Mouse (Mus musculus) gastrocnemius, postnatal 10 days (tissue): Measurements from ENCODE around the gene Arpc4. TPM values are rescaled to one million over a fixed set of nuclear protein-coding genes. Genes with fewer than 3 reads are reported as not detected.

Source experiments
- microRNA-seq, 2 experiments: library from miRNA; unstranded; fragments of <30 nt; microRNA quantifications; one replicate each; pipeline ENCODE4 v1.2.0; 2021
- total RNA-seq, 2 experiments: library from RNA; stranded (reverse); gene quantifications; 2 replicates each; pipeline ENCODE4 v1.2.3; 2021

Arpc4 gene
- total RNA-seq, 2 experiments from 2014 or later, result 86.3 to 94.5 TPM

Small RNA genes lying within 50 kb of the gene (microRNA-seq; reads per million reads assigned to microRNA genes)
- gene Gm24387, result 0 reads per million in 2 experiments

Other genes with a start within 250 kb of the Arpc4 start
- under 1 TPM; 0.75 to 0.81 TPM for gene Lhfpl4, start 182.7 kb upstream of the Arpc4 start, total RNA-seq
- 10 to 100 TPM; 11.9 to 13.2 TPM for gene Mtmr14, start 140.3 kb upstream of the Arpc4 start, total RNA-seq
- under 1 TPM in 1 of 2 experiments, not detected in 1; 0.23 TPM for gene Cpne9, start 95.8 kb upstream of the Arpc4 start, total RNA-seq
- 10 to 100 TPM; 13.7 to 18.2 TPM for gene Brpf1, start 71.0 kb upstream of the Arpc4 start, total RNA-seq
- gene Ogg1, start 51.1 kb upstream of the Arpc4 start, total RNA-seq, result 1 to 10 TPM; 8.1 to 8.2 TPM
- gene Camk1, start 34.1 kb upstream of the Arpc4 start, total RNA-seq, result 10 to 100 TPM; 35.9 to 44.2 TPM
- gene Tada3, start 232 bp upstream of the Arpc4 start, total RNA-seq, result 10 to 100 TPM; 18.8 to 21.7 TPM
- gene Ttll3, start 11.1 kb downstream of the Arpc4 start, total RNA-seq, result 1 to 10 TPM; 1.1 to 2.2 TPM
- gene Rpusd3, start 41.2 kb downstream of the Arpc4 start, total RNA-seq, result 10 to 100 TPM; 10.0 to 11.3 TPM
- 1 to 10 TPM; 3.9 to 6.4 TPM for gene Cidec, start 57.6 kb downstream of the Arpc4 start, total RNA-seq
- gene Jagn1, start 64.5 kb downstream of the Arpc4 start, total RNA-seq, result 10 to 100 TPM; 27.9 to 32.7 TPM
- under 1 TPM; 0.45 to 0.61 TPM for gene Il17re, start 80.4 kb downstream of the Arpc4 start, total RNA-seq
- gene Il17rc, start 93.3 kb downstream of the Arpc4 start, total RNA-seq, result 1 to 10 TPM; 5.9 to 9.1 TPM
- gene Creld1, start 105.2 kb downstream of the Arpc4 start, total RNA-seq, result 10 to 100 TPM; 33.8 to 39.8 TPM
- gene Prrt3, start 123.8 kb downstream of the Arpc4 start, total RNA-seq, result under 1 TPM; 0.20 to 0.23 TPM
- gene Emc3, start 153.5 kb downstream of the Arpc4 start, total RNA-seq, result 10 to 100 TPM; 52.1 to 55.1 TPM
- 1 to 10 TPM; 2.3 to 2.4 TPM for gene Fancd2, start 153.6 kb downstream of the Arpc4 start, total RNA-seq
- gene Fancd2os, start 222.6 kb downstream of the Arpc4 start, total RNA-seq, result not detected
- gene Brk1, start 226.7 kb downstream of the Arpc4 start, total RNA-seq, result 10 to 100 TPM; 64.2 to 66.3 TPM
- 10 to 100 TPM; 10.1 to 13.4 TPM for gene Vhl, start 245.8 kb downstream of the Arpc4 start, total RNA-seq